Mouse (Mus musculus): ENCODE data around the gene 1700123L14Rik.
"Not testable (repeated sequence)": the region's sequence is repeated elsewhere in the genome, so short reads cannot be mapped to it uniquely, and the experiment has no call there.

Gene 1700123L14Rik

GRCm38 (mm10) chr6:96165818-96166379 lies at the start of gene 1700123L14Rik:
Gene 1700123L14Rik, minus strand, starts transcription at chr6:96166243.
- DNase-seq (ENCODE audit: low spot score), result no peak

- no peak for DNase-seq (ENCODE audit: low spot score)
Measured at GRCm38 (mm10) chr6:96205395-96205794, 39.4 kb upstream of the 1700123L14Rik start.

GRCm38 (mm10) chr6:96198991-96199390 lies 32.9 kb upstream of the 1700123L14Rik start:
- not testable (repeated sequence) for DNase-seq (ENCODE audit: low spot score)

- no peak for DNase-seq (ENCODE audit: low spot score)
Measured at GRCm38 (mm10) chr6:96186517-96186916, 20.5 kb upstream of the 1700123L14Rik start.

GRCm38 (mm10) chr6:96183392-96183791 lies 17.3 kb upstream of the 1700123L14Rik start:
- DNase-seq (ENCODE audit: low spot score), result no peak

GRCm38 (mm10) chr6:96178530-96178929 lies 12.5 kb upstream of the 1700123L14Rik start:
- no peak for DNase-seq (ENCODE audit: low spot score)

- no peak for DNase-seq (ENCODE audit: low spot score)
Measured at GRCm38 (mm10) chr6:96173681-96174080, 7.6 kb upstream of the 1700123L14Rik start.

GRCm38 (mm10) chr6:96167031-96167430 lies 988 bp upstream of the 1700123L14Rik start:
- DNase-seq (ENCODE audit: low spot score), result no peak

- DNase-seq (ENCODE audit: low spot score), result no peak
Measured at GRCm38 (mm10) chr6:96165403-96165802, 640 bp downstream of the 1700123L14Rik start.

- no peak for DNase-seq (ENCODE audit: low spot score)
Measured at GRCm38 (mm10) chr6:96143326-96143725, 22.7 kb downstream of the 1700123L14Rik start.

- DNase-seq (ENCODE audit: low spot score), result peak; percentile 54
Measured at GRCm38 (mm10) chr6:96116534-96117272, 49.3 kb downstream of the 1700123L14Rik start.

- DNase-seq (ENCODE audit: low spot score), result no peak
Measured at GRCm38 (mm10) chr6:96116148-96116533, 49.9 kb downstream of the 1700123L14Rik start.

Data from embryo, embryonic 10 days (tissue).